Mouse (Mus musculus) layer of hippocampus, postnatal 36 days (tissue): Measurements from ENCODE around the gene Vmn2r34. TPM values are rescaled to one million over a fixed set of nuclear protein-coding genes. Genes with fewer than 3 reads are reported as not detected.
"Not testable (repeated sequence)": the region's sequence is repeated elsewhere in the genome, so short reads cannot be mapped to it uniquely, and the experiment has no call there.

Experiments used
- DNase-seq, 2 experiments: peaks; one replicate each; pipeline ENCODE4 v3.0.0; 2022
- total RNA-seq, 2 experiments: library from RNA; stranded (reverse); gene quantifications; 2 replicates each; pipeline ENCODE4 v1.2.3; 2021

Vmn2r34 gene
- not detected for total RNA-seq

- not testable (repeated sequence) for DNase-seq
These were observed at the start of gene Vmn2r34 for GRCm38 (mm10) chr7:7689413-7689812. Vmn2r34 (minus strand) TSS chr7:7689513.

GRCm38 (mm10) chr7:7674032-7674431, 15.3 kb downstream of the Vmn2r34 start:
- DNase-seq, result not testable (repeated sequence)

Other genes with a start within 250 kb of the Vmn2r34 start
- gene Vmn2r32, start 209.5 kb downstream of the Vmn2r34 start, total RNA-seq, result not detected
- gene Vmn2r33, start 122.7 kb downstream of the Vmn2r34 start, total RNA-seq, result not detected
- not detected for gene Vmn2r35, start 130.4 kb upstream of the Vmn2r34 start, total RNA-seq
- gene Vmn2r36, start 213.0 kb upstream of the Vmn2r34 start, total RNA-seq, result not detected